9 mouse cellular contexts compared by ENCODE assay signal in genomic region chr1:66104493-66104892, GRCm38 (mm10).
DNase-seq lines count a peak whose midpoint lies in the region; TF ChIP-seq lines count a peak whose summit lies in the region.
"Had no signal": no experiment of that assay in that cellular context is flagged by ENCODE, and none has a peak within 500 bp of the region (broad histone marks: within the 10 kb centered on the region; RNA-seq: fewer than 3 reads in every experiment).

No protein-coding gene starts in this region.

- no peaks in the 10 kb centered on the region for H3K4me1 ChIP-seq in MEL (ENCODE audit: control insufficient read depth in 1 of 2, insufficient read depth in 2 of 2, low read length in 2 of 2)

- TF ChIP-seq RAD21 in MEL (IDR thresholded peaks at IDR 0.05; ENCODE audit: low read depth, low read length), result peak; percentile 23

- no peak overlapping the region for H3K9ac ChIP-seq in MEL (ENCODE audit: control insufficient read depth, low read depth, low read length, poor library complexity, severe bottlenecking)

- H3K9me3 ChIP-seq in MEL (replicated peaks; ENCODE audit: insufficient read depth, low read length), result no peaks in the 10 kb centered on the region

- H3K27ac ChIP-seq in MEL (ENCODE audit: control insufficient read depth, low read depth, low read length), result no peak overlapping the region

- H3K79me2 ChIP-seq in MEL (ENCODE audit: control insufficient read depth, insufficient read depth, low read length, poor library complexity), result no peaks in the 10 kb centered on the region

- no peaks in the 10 kb centered on the region for H3K36me3 ChIP-seq in MEL (ENCODE audit: control insufficient read depth in 1 of 2, insufficient read depth in 2 of 2, low read length in 2 of 2)

- peak in 2 of 3 experiments; percentile 12 to 27; a peak in 1 of 6 replicates for TF ChIP-seq CTCF in MEL (IDR thresholded peaks at IDR 0.05 in 2 of 3, conservative IDR thresholded peaks at IDR 0.05 in 1 of 3; ENCODE audit: control insufficient read depth in 1 of 3, insufficient read depth in 1 of 3, low read depth in 2 of 3, low read length in 3 of 3, poor library complexity in 1 of 3, severe bottlenecking in 1 of 3)

- DNase-seq in cerebellum, adult 9-10 months, result peak; percentile 34
- DNase-seq in cerebellum, adult 11 months, result no peak
- DNase-seq in kidney, postnatal 10 days, result peak; percentile 7
- DNase-seq in kidney, postnatal 25 days, result no peak
- DNase-seq in MEL (ENCODE audit: low read depth, low spot score), result peak; percentile 14
- peak; percentile 67 for DNase-seq in mesoderm, embryonic 11.5 days (ENCODE audit: low read depth, low spot score)
- no peak for DNase-seq in thymus, adult 18-20 months
- DNase-seq in right cerebral cortex, postnatal 4 days, result no peak
- DNase-seq: thymus, postnatal 36 days had no signal

- TF ChIP-seq EP300 in MEL (IDR thresholded peaks at IDR 0.05; ENCODE audit: low read depth in 1 of 2, low read length in 2 of 2), result no peak

- no peaks in the 10 kb centered on the region for H3K27me3 ChIP-seq in MEL (ENCODE audit: control insufficient read depth in 1 of 2, insufficient read depth in 2 of 2, low read length in 2 of 2)

- no peak overlapping the region for H3K4me3 ChIP-seq in MEL (ENCODE audit: control insufficient read depth in 1 of 2, insufficient read depth in 1 of 2, low read depth in 2 of 2, low read length in 2 of 2)

- TF ChIP-seq POLR2A in MEL (IDR thresholded peaks at IDR 0.05; ENCODE audit: control insufficient read depth in 1 of 2, insufficient read depth in 1 of 2, low read depth in 1 of 2, low read length in 2 of 2, poor library complexity in 1 of 2), result no peak

TF ChIP-seq in MEL, 35 proteins besides CTCF, POLR2A, EP300 and RAD21:
- TF ChIP-seq SMC3 (IDR thresholded peaks at IDR 0.05; ENCODE audit: low read depth, low read length), result peak; percentile 23
- TF ChIP-seq POLR2AphosphoS5 (IDR thresholded peaks at IDR 0.05; ENCODE audit: borderline replicate concordance, low read depth, low read length), result no peak

Comparison
In these comparisons a context has a peak if more than half of its experiments do, and no peak if none do; other contexts are left out.
1. DNase-seq: peak in cerebellum, adult 9-10 months (single experiment), kidney, postnatal 10 days (single experiment), MEL (single experiment) and mesoderm, embryonic 11.5 days (single experiment); none in cerebellum, adult 11 months (single experiment), kidney, postnatal 25 days (0 of 2), thymus, adult 18-20 months (0 of 2) and right cerebral cortex, postnatal 4 days (single experiment).